In genomic region chr17:82199981-82200380, GRCm38 (mm10) we compare ENCODE assay signal across 14 mouse cellular contexts.
"Had no signal": no experiment of that assay in that cellular context is flagged by ENCODE, and none has a peak within 500 bp of the region (broad histone marks: within the 10 kb centered on the region; RNA-seq: fewer than 3 reads in every experiment).

No protein-coding gene starts in this region.

- H3K9me3 ChIP-seq: midbrain, embryonic 12.5 days; midbrain, embryonic 15.5 days; neural tube, embryonic 12.5 days; stomach, embryonic 15.5 days had no signal

- H3K9ac ChIP-seq: lung, embryonic 14.5 days; midbrain, embryonic 12.5 days; midbrain, embryonic 15.5 days; neural tube, embryonic 12.5 days; stomach, embryonic 15.5 days had no signal

- H3K4me2 ChIP-seq: lung, embryonic 14.5 days; midbrain, embryonic 12.5 days; midbrain, embryonic 15.5 days; neural tube, embryonic 12.5 days; stomach, embryonic 15.5 days had no signal

- H3K4me3 ChIP-seq: midbrain, embryonic 10.5 days; midbrain, embryonic 12.5 days; midbrain, embryonic 15.5 days; neural tube, embryonic 12.5 days; stomach, embryonic 15.5 days had no signal

- H3K4me1 ChIP-seq: midbrain, embryonic 12.5 days; midbrain, embryonic 15.5 days; neural tube, embryonic 12.5 days; stomach, embryonic 15.5 days had no signal

- H3K36me3 ChIP-seq: midbrain, embryonic 10.5 days; midbrain, embryonic 12.5 days; midbrain, embryonic 15.5 days; neural tube, embryonic 12.5 days; stomach, embryonic 15.5 days had no signal

- H3K27ac ChIP-seq: midbrain, embryonic 10.5 days; midbrain, embryonic 12.5 days; midbrain, embryonic 15.5 days; neural tube, embryonic 12.5 days; stomach, embryonic 15.5 days; stomach, postnatal 0 days had no signal

- H3K27me3 ChIP-seq: neural tube, embryonic 12.5 days; stomach, embryonic 15.5 days had no signal

- DNase-seq: lung, adult 18-20 months; lung, embryonic 14.5 days; lung, postnatal 10 days; lung, postnatal 4 days; right cerebral cortex, postnatal 14 days; thymus, adult 2 months; thymus, postnatal 25 days; thymus, postnatal 4 days had no signal
